Mouse (Mus musculus) olfactory bulb, adult 2 months (tissue): ENCODE data around the gene Foxk1. TPM values are rescaled to one million over a fixed set of nuclear protein-coding genes. Genes with fewer than 3 reads are reported as not detected.

Experiments used
- H3K27ac ChIP-seq: fragments of 200-500 bp; 2 replicates; pipeline ENCODE4 v1.5.1; 2012; ENCODE audit warnings: low read depth, low read length; ENCODE audit not compliant: insufficient read depth
- H3K4me1 ChIP-seq: fragments of 200-500 bp; 2 replicates; pipeline ENCODE4 v1.6.1; 2012; ENCODE audit warnings: low read length; ENCODE audit not compliant: control insufficient read depth, insufficient read depth
- H3K4me3 ChIP-seq: fragments of 200-500 bp; 2 replicates; pipeline ENCODE4 v1.5.1; 2012; ENCODE audit warnings: mild to moderate bottlenecking, low read depth, low read length, moderate library complexity; ENCODE audit not compliant: insufficient read depth
- CTCF ChIP-seq: fragments of 200-500 bp; IDR thresholded peaks from 2 replicates; pipeline ENCODE4 v1.5.1; 2012; ENCODE audit warnings: low read depth, mild to moderate bottlenecking, low read length, moderate library complexity; ENCODE audit not compliant: insufficient read depth
- POLR2A ChIP-seq: fragments of 200-500 bp; IDR thresholded peaks from 2 replicates; pipeline ENCODE4 v1.6.1; 2012; ENCODE audit warnings: mild to moderate bottlenecking, low read depth, low read length, moderate library complexity; ENCODE audit not compliant: insufficient read depth
- WGBS: fragments of 180-500 bp; shearing (Covaris S2); methylation state at CpG from one replicate; pipeline ENCODE4 v1.1.7; 2018; 5-methylcytosine and 5-hydroxymethylcytosine counted together
- polyA plus RNA-seq: library from polyadenylated mRNA; stranded (reverse); fragments of >200 nt; gene quantifications from 2 replicates; pipeline ENCODE4 v1.2.4, GENCODE M21; 2012; ENCODE audit warnings: low replicate concordance; ENCODE audit not compliant: missing spikeins, insufficient read depth, insufficient read length

The Foxk1 gene
- polyA plus RNA-seq, 1 experiment, result not detected

DNA sequence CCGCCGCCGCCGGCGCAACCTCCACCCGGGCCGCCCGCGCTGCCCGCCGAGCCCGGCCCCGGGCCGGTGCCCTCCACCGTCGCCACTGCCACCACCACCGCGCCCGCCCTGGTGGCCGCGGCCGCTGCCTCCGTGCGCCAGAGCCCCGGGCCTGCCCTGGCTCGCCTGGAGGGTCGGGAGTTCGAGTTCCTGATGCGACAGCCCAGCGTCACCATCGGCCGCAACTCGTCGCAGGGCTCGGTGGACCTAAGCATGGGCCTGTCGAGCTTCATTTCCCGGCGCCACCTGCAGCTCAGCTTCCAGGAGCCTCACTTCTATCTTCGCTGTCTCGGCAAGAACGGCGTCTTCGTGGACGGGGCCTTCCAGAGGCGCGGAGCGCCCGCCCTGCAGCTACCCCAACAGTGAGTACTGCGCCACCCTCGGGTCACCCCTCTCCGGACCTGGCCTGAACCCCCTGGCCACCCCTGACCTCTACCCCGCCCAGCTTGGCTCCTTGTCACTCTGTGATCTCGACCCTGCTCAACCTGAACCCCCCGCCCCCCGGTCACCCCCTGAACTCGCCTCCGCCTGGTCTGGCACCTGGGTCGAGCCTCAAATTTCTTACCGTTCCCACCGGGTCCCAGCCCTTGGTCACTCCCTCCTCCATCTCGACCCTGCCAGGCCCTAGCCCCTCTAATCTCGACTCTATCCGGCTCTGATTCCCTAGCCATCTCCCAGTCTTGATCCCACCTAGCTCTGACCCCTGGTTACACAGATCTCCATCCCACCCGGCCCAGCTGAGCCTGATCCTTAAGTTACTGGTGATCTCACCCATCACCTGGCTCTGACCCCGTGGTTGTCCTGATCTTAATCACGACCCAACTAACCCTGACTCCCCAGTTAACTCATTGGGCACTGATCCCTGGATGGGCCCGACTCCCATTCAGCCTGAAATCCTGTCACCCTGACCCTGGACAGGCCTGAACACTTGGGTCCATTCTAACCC, 636 bp downstream of the Foxk1 start:
- TF ChIP-seq CTCF, result no peak
- 0 out of 2 replicates have a peak, but pooled peaks have one; percentile 22 for TF ChIP-seq POLR2A
- peak overlapping the region; percentile 2; the same call in 1 of the 2 replicates for H3K27ac ChIP-seq
- 6% methylated on average over 67 of the region's 67 CpGs for WGBS
- peaks cover 40% of the 10 kb centered on the region for H3K4me1 ChIP-seq
- peak overlapping the region; percentile 75 for H3K4me3 ChIP-seq

DNA sequence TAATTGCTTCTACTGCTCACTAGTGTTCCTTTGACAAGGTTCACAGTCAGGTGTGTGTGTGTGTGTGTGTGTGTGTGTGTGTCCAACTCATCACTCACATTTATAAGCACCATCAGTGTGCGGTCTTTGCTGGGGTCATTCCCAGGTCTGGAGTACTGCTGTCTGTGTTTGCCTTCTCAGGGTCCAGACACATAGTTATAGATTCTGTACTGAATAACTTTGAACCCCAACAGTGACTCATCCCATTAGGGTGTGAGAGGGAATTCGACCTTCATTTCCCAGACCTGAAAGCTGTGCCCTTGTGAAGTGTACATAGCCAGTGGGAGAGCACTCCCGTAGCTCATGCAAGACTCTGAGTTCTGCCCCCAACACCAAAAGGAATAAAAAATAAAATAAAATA, 2.4 kb downstream of the Foxk1 start:
- H3K4me1 ChIP-seq, result peaks cover 54% of the 10 kb centered on the region
- no peak overlapping the region for H3K27ac ChIP-seq
- TF ChIP-seq CTCF (no peak), POLR2A (no peak)
- H3K4me3 ChIP-seq, result no peak overlapping the region
- 57% methylated on average over 3 of the region's 3 CpGs for WGBS

GRCm38 (mm10) chr5:142404307-142404706, 3.0 kb downstream of the Foxk1 start:
- no peak overlapping the region for H3K27ac ChIP-seq
- 54% methylated on average over 1 of the region's 1 CpGs for WGBS
- 0 out of 2 replicates have a peak overlapping the region, but pooled peaks have one; percentile 4 for H3K4me3 ChIP-seq
- peaks cover 55% of the 10 kb centered on the region for H3K4me1 ChIP-seq
- no peak for TF ChIP-seq CTCF
- TF ChIP-seq POLR2A, result no peak

- Histone ChIP-seq H3K4me3 (no peak overlapping the region), H3K27ac (no peak overlapping the region), H3K4me1 (peaks cover 58% of the 10 kb centered on the region)
- 47% methylated on average over 6 of the region's 6 CpGs for WGBS
- no peak for TF ChIP-seq CTCF
- TF ChIP-seq POLR2A, result no peak
Observed at GRCm38 (mm10) chr5:142405426-142405825, 4.1 kb downstream of the Foxk1 start.

DNA sequence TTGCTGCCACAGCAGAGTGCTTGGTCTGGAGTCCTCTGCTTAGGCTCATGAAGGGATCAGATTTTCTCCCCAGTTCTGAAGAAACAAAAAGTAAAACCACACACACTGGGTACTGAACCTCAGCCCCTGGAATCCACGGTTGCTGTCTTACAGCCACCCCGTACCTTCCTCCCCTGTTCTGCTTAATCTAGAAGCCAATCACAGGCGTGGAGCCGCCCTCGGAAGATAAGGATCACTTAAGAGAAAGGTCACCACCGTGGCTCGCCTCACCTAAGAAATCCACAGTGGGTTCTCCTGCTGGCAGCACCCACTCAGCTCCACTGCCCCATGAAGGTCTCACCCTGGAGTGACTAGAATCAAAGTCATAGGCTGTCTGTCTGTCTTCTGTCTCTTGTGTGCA, 5.1 kb downstream of the Foxk1 start:
- 82% methylated on average over 7 of the region's 7 CpGs for WGBS
- H3K4me1 ChIP-seq, result peaks cover 56% of the 10 kb centered on the region
- no peak overlapping the region for H3K4me3 ChIP-seq
- TF ChIP-seq CTCF (no peak), POLR2A (no peak)
- no peak overlapping the region for H3K27ac ChIP-seq

GRCm38 (mm10) chr5:142406937-142407336, 5.6 kb downstream of the Foxk1 start:
- no peak overlapping the region for H3K4me3 ChIP-seq

GRCm38 (mm10) chr5:142407381-142407780, 6.1 kb downstream of the Foxk1 start:
- Histone ChIP-seq H3K27ac (no peak overlapping the region), H3K4me3 (no peak overlapping the region), H3K4me1 (peaks cover 53% of the 10 kb centered on the region)
- no peak for TF ChIP-seq CTCF
- TF ChIP-seq POLR2A, result no peak
- WGBS, result 52% methylated on average over 7 of the region's 7 CpGs

More at GRCm38 (mm10) chr5:142406937-142407336, 5.6 kb downstream of the Foxk1 start:
- Histone ChIP-seq H3K27ac (no peak overlapping the region), H3K4me1 (peaks cover 56% of the 10 kb centered on the region)
- TF ChIP-seq POLR2A, result no peak
- TF ChIP-seq CTCF, result no peak
- 84% methylated on average over 11 of the region's 11 CpGs for WGBS

DNA sequence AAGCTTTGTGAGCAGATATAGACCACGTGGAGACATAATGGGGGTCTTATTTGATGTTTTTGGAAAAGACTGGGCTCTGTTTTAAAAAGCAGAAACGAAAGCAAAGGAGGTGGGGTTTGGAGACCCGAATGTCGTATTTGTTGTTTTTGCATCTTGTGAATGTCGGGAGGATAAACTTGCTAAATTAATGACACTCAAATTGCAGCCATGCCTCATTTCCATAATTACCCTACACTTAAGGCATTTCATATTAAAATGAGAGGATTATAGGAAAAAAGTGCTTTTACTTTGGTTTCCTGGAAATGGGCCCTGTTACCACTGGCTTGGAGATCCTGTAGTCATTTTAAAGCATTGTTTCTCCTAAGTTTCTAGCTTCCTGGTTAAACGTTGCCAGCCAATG, 7.9 kb downstream of the Foxk1 start:
- H3K4me3 ChIP-seq, result no peak overlapping the region
- peaks cover 46% of the 10 kb centered on the region for H3K4me1 ChIP-seq
- H3K27ac ChIP-seq, result no peak overlapping the region
- WGBS, result 41% methylated on average over 6 of the region's 6 CpGs
- no peak for TF ChIP-seq POLR2A
- TF ChIP-seq CTCF, result no peak

- WGBS, result 69% methylated on average over 7 of the region's 7 CpGs
- peaks cover 36% of the 10 kb centered on the region for H3K4me1 ChIP-seq
- no peak overlapping the region for H3K27ac ChIP-seq
- no peak overlapping the region for H3K4me3 ChIP-seq
- TF ChIP-seq POLR2A (no peak), CTCF (no peak)
Observed at GRCm38 (mm10) chr5:142410348-142410747, 9.1 kb downstream of the Foxk1 start.
